Mouse (Mus musculus): ENCODE measurements at regions not wholly inside any gene's neighbourhood (a gene's known extent, or its start where the extent isn't known, plus 50 kb on each side); places are given as distances from the start of the nearest gene placed in this dataset.

- TF ChIP-seq CTCF (IDR thresholded peaks at IDR 0.05; ENCODE audit: insufficient read depth, low read length) (no peak), POLR2A (IDR thresholded peaks at IDR 0.05; ENCODE audit: borderline replicate concordance, extremely low read depth, low read depth, low read length) (no peak)
These were observed 176.8 kb upstream of the Cdkn2b start for GRCm38 (mm10) chr4:89487416-89488165.
